Mouse (Mus musculus) R1 (cell line): ENCODE data around the gene Ganab.
"Not testable (repeated sequence)": the region's sequence is repeated elsewhere in the genome, so short reads cannot be mapped to it uniquely, and the experiment has no call there.

Source experiments
- DNase-seq: peaks from one replicate; pipeline ENCODE4 v3.0.0-alpha.2; 2018; ENCODE audit warnings: low read depth, low spot score

Gene Ganab

GRCm38 (mm10) chr19:8888511-8889385 is 9.1 kb upstream of the Ganab start, which contains the start of the genes 1810009A15Rik and Gm49416:
1810009A15Rik (plus strand) TSS chr19:8888853.
Gm49416 (plus strand) TSS chr19:8888926.
- peak; percentile 99 for DNase-seq

- peak; percentile 94 for DNase-seq
Measured at GRCm38 (mm10) chr19:8892829-8893766, 4.8 kb upstream of the Ganab start, which contains the start of gene Ints5. Ints5 (plus strand) TSS chr19:8893005.

GRCm38 (mm10) chr19:8895397-8895960 is 2.4 kb upstream of the Ganab start:
- DNase-seq, result no peak

GRCm38 (mm10) chr19:8896231-8896630 is 1.6 kb upstream of the Ganab start:
- DNase-seq, result not testable (repeated sequence)

GRCm38 (mm10) chr19:8897211-8897864 is 533 bp upstream of the Ganab start:
- peak; percentile 82 for DNase-seq

- no peak for DNase-seq
Measured at GRCm38 (mm10) chr19:8898576-8898975, 705 bp downstream of the Ganab start.

GRCm38 (mm10) chr19:8899079-8899478 is 1.2 kb downstream of the Ganab start:
- no peak for DNase-seq

- DNase-seq, result no peak
Measured at GRCm38 (mm10) chr19:8903412-8903811, 5.5 kb downstream of the Ganab start.

- no peak for DNase-seq
Measured at GRCm38 (mm10) chr19:8908531-8908930, 10.7 kb downstream of the Ganab start.

- DNase-seq, result no peak
Measured at GRCm38 (mm10) chr19:8911810-8912209, 13.9 kb downstream of the Ganab start.

GRCm38 (mm10) chr19:8914212-8914611 is 16.3 kb downstream of the Ganab start:
- DNase-seq, result no peak

GRCm38 (mm10) chr19:8919000-8919399 is 21.1 kb downstream of the Ganab start:
- no peak for DNase-seq

GRCm38 (mm10) chr19:8919684-8920072 is 21.8 kb downstream of the Ganab start:
- no peak for DNase-seq

GRCm38 (mm10) chr19:8920073-8920736 is 22.3 kb downstream of the Ganab start, which contains the start of gene B3gat3:
B3gat3 (plus strand) TSS chr19:8920374.
- peak; percentile 94 for DNase-seq

- peak; percentile 76 for DNase-seq
Measured at GRCm38 (mm10) chr19:8920836-8921291, 23.0 kb downstream of the Ganab start.

GRCm38 (mm10) chr19:8921741-8922140 is 23.9 kb downstream of the Ganab start:
- DNase-seq, result no peak

GRCm38 (mm10) chr19:8926766-8927165 is 28.9 kb downstream of the Ganab start:
- no peak for DNase-seq

GRCm38 (mm10) chr19:8927891-8928525 is 30.1 kb downstream of the Ganab start:
- no peak for DNase-seq

- DNase-seq, result no peak
Measured at GRCm38 (mm10) chr19:8928689-8929223, 30.9 kb downstream of the Ganab start.
